Mouse (Mus musculus) central nervous system, embryonic 18 days (tissue): ENCODE measurements around the gene Gm14862. TPM values are rescaled to one million over a fixed set of nuclear protein-coding genes. Genes with fewer than 3 reads are reported as not detected.

ENCODE experiments used
- polyA plus RNA-seq: library from polyadenylated mRNA; depleted of rRNA; stranded (reverse); fragments of >200 nt; gene quantifications from 2 replicates; pipeline ENCODE4 v1.2.3, GENCODE M21; 2012; rRNA removed

Gene Gm14862
- polyA plus RNA-seq, result not detected in 2 replicates

DNA sequence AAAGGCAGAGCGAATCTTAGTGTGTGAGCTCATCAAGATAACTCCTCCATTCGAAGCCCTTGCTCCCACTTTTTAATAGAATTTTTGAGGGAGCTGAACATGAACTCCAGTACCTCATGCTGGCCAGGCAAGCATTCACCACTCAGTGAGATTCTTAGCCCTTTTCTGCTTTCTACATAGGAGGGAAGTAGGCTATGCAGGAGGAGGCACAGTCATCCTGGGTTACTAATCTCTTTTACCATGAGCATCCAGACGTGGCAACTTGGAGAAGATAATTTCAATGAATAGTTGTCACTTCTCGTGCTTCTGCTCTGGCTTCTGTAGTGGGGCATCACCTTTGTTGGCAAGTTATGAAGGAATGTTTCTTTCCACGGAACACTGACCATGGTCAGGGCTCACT lies at the start of gene Gm14862:
Gm14862 (minus strand) TSS at position 134 of the 400 bp plus-strand sequence.

GRCm38 (mm10) chrX:9283464-9283863 lies 26.8 kb upstream of the Gm14862 start, which contains the start of gene H2al1m:
H2al1m (plus strand) TSS chrX:9283764.

GRCm38 (mm10) chrX:9272460-9273361 lies 16.0 kb upstream of the Gm14862 start, which contains the start of gene Xk:
Xk (plus strand) TSS chrX:9272756.

Other genes with a start within 250 kb of the Gm14862 start
- gene Fthl17e, start 223.4 kb downstream of the Gm14862 start, polyA plus RNA-seq, result not detected in 2 replicates
- not detected in 2 replicates for gene Fthl17f, start 193.9 kb downstream of the Gm14862 start, polyA plus RNA-seq
- gene 4930402K13Rik, start 152.3 kb downstream of the Gm14862 start, polyA plus RNA-seq, result not detected in 2 replicates
- 3.0 and 3.4 TPM in 2 replicates for gene Lancl3, start 57.0 kb downstream of the Gm14862 start, polyA plus RNA-seq
- 5.2 and 5.5 TPM in 2 replicates for gene Xk, start 15.9 kb upstream of the Gm14862 start, polyA plus RNA-seq
- gene H2al1m, start 26.9 kb upstream of the Gm14862 start, polyA plus RNA-seq, result 0.43 and 0.44 TPM in 2 replicates
- not detected in 2 replicates for gene H2al1k, start 93.7 kb upstream of the Gm14862 start, polyA plus RNA-seq
- gene Cybb, start 230.9 kb upstream of the Gm14862 start, polyA plus RNA-seq, result 0.23 and 0.31 TPM in 2 replicates